Mouse (Mus musculus) right cerebral cortex, postnatal 14 days (tissue): ENCODE results near the gene Optn.

Source experiments
- DNase-seq: peaks from one replicate; pipeline ENCODE4 v3.0.0; 2022

The Optn gene

GRCm38 (mm10) chr2:4975807-4976206, 88.0 kb downstream of the Optn start, which contains the start of gene Ucma:
Ucma (plus strand) TSS chr2:4976122.
- no peak for DNase-seq
